Mouse (Mus musculus) kidney, adult 2 months (tissue): Measurements from ENCODE around the gene Doc2a. TPM values are rescaled to one million over a fixed set of nuclear protein-coding genes. Genes with fewer than 3 reads are reported as not detected.

Experiments
- DNase-seq: peaks from one replicate; pipeline ENCODE4 v3.0.0; 2021
- H3K27ac ChIP-seq: fragments of 200-500 bp; 2 replicates; pipeline ENCODE4 v1.5.1; 2012; ENCODE audit warnings: low read depth, low read length, control low read depth, inconsistent platforms; ENCODE audit not compliant: insufficient read depth
- H3K27me3 ChIP-seq: fragments of 200-500 bp; replicated peaks from 2 replicates; pipeline ENCODE4 v1.6.1; 2012; ENCODE audit warnings: mild to moderate bottlenecking, moderate library complexity, low read length, inconsistent platforms; ENCODE audit not compliant: control insufficient read depth, insufficient read depth
- H3K36me3 ChIP-seq: fragments of 200-500 bp; 2 replicates; pipeline ENCODE4 v1.6.1; 2012; ENCODE audit warnings: mild to moderate bottlenecking, moderate library complexity, low read length, inconsistent platforms; ENCODE audit not compliant: control insufficient read depth, insufficient read depth
- H3K4me1 ChIP-seq: fragments of 200-500 bp; 2 replicates; pipeline ENCODE4 v1.6.1; 2011; ENCODE audit warnings: low read length; ENCODE audit not compliant: control insufficient read depth, insufficient read depth
- H3K4me3 ChIP-seq: fragments of 200-500 bp; 2 replicates; pipeline ENCODE4 v1.5.1; 2011; ENCODE audit warnings: mild to moderate bottlenecking, low read depth, low read length, control low read depth; ENCODE audit not compliant: insufficient read depth
- CTCF ChIP-seq: fragments of 200-500 bp; conservative IDR thresholded peaks from 2 replicates; pipeline ENCODE4 v1.5.1; 2011; ENCODE audit warnings: low read depth, mild to moderate bottlenecking, control low read depth, low read length, moderate library complexity, mixed read lengths; ENCODE audit not compliant: insufficient read depth, insufficient read length
- POLR2A ChIP-seq: fragments of 200-500 bp; IDR thresholded peaks from one replicate; pipeline ENCODE4 v1.6.1; 2011; ENCODE audit warnings: low read depth, low read length, control low read depth
- WGBS: fragments of 180-500 bp; shearing (Covaris S2); methylation state at CpG from one replicate; pipeline ENCODE4 v1.1.7; 2018; 5-methylcytosine and 5-hydroxymethylcytosine counted together
- polyA plus RNA-seq: library from polyadenylated mRNA; depleted of rRNA; stranded (reverse); fragments of >200 nt; gene quantifications from 2 replicates; pipeline ENCODE4 v1.2.3, GENCODE M21; 2012

Doc2a gene
- polyA plus RNA-seq, 1 experiment, result 0.33 TPM

GRCm38 (mm10) chr7:126869780-126870519, 22.7 kb downstream of the Doc2a start:
- H3K4me1 ChIP-seq, result no peaks in the 10 kb centered on the region
- WGBS, result 90% methylated on average over 23 of the region's 23 CpGs
- H3K36me3 ChIP-seq, result peaks cover 17% of the 10 kb centered on the region
- no peaks in the 10 kb centered on the region for H3K27me3 ChIP-seq
- no peak overlapping the region for H3K27ac ChIP-seq
- no peak for DNase-seq
- H3K4me3 ChIP-seq, result no peak overlapping the region
- TF ChIP-seq CTCF (no peak), POLR2A (no peak)

- 97% methylated on average over 2 of the region's 2 CpGs for WGBS
- no peak for DNase-seq
- no peaks in the 10 kb centered on the region for H3K4me1 ChIP-seq
- peaks cover 19% of the 10 kb centered on the region for H3K36me3 ChIP-seq
- TF ChIP-seq CTCF, result no peak
- no peak for TF ChIP-seq POLR2A
- H3K27me3 ChIP-seq, result no peaks in the 10 kb centered on the region
- H3K27ac ChIP-seq, result no peak overlapping the region
- H3K4me3 ChIP-seq, result no peak overlapping the region
These were observed 23.3 kb downstream of the Doc2a start for GRCm38 (mm10) chr7:126870520-126870891.

GRCm38 (mm10) chr7:126877239-126877638, 30.0 kb downstream of the Doc2a start:
- 95% methylated on average over 1 of the region's 1 CpGs for WGBS
- H3K27me3 ChIP-seq, result no peaks in the 10 kb centered on the region
- peaks cover 18% of the 10 kb centered on the region for H3K36me3 ChIP-seq
- H3K4me1 ChIP-seq, result peaks cover 5% of the 10 kb centered on the region; the same call in 1 of the 2 replicates
- no peak overlapping the region for H3K4me3 ChIP-seq
- no peak for DNase-seq
- no peak overlapping the region for H3K27ac ChIP-seq
- TF ChIP-seq CTCF, result no peak
- TF ChIP-seq POLR2A, result no peak

- TF ChIP-seq POLR2A, result no peak
- no peak for TF ChIP-seq CTCF
- WGBS, result 51% methylated on average over 6 of the region's 6 CpGs
- Histone ChIP-seq H3K4me1 (peaks cover 7% of the 10 kb centered on the region; the same call in 1 of the 2 replicates), H3K36me3 (peaks cover 11% of the 10 kb centered on the region), H3K27ac (peak overlapping the region; percentile 89), H3K27me3 (no peaks in the 10 kb centered on the region), H3K4me3 (peak overlapping the region; percentile 16; the same call in 1 of the 2 replicates)
- peak; percentile 81 for DNase-seq
These were observed 33.8 kb downstream of the Doc2a start for GRCm38 (mm10) chr7:126881040-126881439.

- Histone ChIP-seq H3K36me3 (peaks cover 7% of the 10 kb centered on the region), H3K27me3 (no peaks in the 10 kb centered on the region), H3K27ac (peak overlapping the region; percentile 95), H3K4me3 (peak overlapping the region; percentile 97), H3K4me1 (peaks cover 7% of the 10 kb centered on the region; the same call in 1 of the 2 replicates)
- no peak for DNase-seq
- TF ChIP-seq CTCF, result no peak
- no peak for TF ChIP-seq POLR2A
- under 1% methylated on average over 15 of the region's 15 CpGs for WGBS
These were observed 36.5 kb downstream of the Doc2a start for GRCm38 (mm10) chr7:126883731-126884181.

- Histone ChIP-seq H3K4me1 (peaks cover 7% of the 10 kb centered on the region; the same call in 1 of the 2 replicates), H3K36me3 (peaks cover 4% of the 10 kb centered on the region; the same call in 1 of the 2 replicates), H3K27ac (peak within 1 kb of the TSS; percentile 95), H3K4me3 (peak within 1 kb of the TSS; percentile 97), H3K27me3 (no peaks in the 10 kb centered on the region)
- peak; percentile 99 for DNase-seq
- TF ChIP-seq CTCF (no peak), POLR2A (peak; percentile 86)
- under 1% methylated on average over 56 of the region's 56 CpGs for WGBS
These were observed 37.3 kb downstream of the Doc2a start, which contains the start of gene Taok2 for GRCm38 (mm10) chr7:126884286-126885164. Gene Taok2 (minus strand): TSS chr7:126884703.
